Mouse (Mus musculus) large intestine, adult 2 months (tissue): ENCODE results near the gene Pira2. TPM values are rescaled to one million over a fixed set of nuclear protein-coding genes. Genes with fewer than 3 reads are reported as not detected.
"Not testable (repeated sequence)": the region's sequence is repeated elsewhere in the genome, so short reads cannot be mapped to it uniquely, and the experiment has no call there.

Experiments
- DNase-seq: peaks from one replicate; pipeline ENCODE4 v3.0.0-alpha.2; 2012; ENCODE audit warnings: low read depth, low spot score
- WGBS: fragments of 180-500 bp; shearing (Covaris S2); methylation state at CpG from one replicate; pipeline ENCODE4 v1.1.7; 2018; 5-methylcytosine and 5-hydroxymethylcytosine counted together
- polyA plus RNA-seq: library from polyadenylated mRNA; depleted of rRNA; stranded (reverse); fragments of >200 nt; gene quantifications from 2 replicates; pipeline ENCODE4 v1.2.3, GENCODE M21; 2012; rRNA removed

Pira2 gene
- 0.48 and 0.51 TPM in 2 replicates for polyA plus RNA-seq

DNA sequence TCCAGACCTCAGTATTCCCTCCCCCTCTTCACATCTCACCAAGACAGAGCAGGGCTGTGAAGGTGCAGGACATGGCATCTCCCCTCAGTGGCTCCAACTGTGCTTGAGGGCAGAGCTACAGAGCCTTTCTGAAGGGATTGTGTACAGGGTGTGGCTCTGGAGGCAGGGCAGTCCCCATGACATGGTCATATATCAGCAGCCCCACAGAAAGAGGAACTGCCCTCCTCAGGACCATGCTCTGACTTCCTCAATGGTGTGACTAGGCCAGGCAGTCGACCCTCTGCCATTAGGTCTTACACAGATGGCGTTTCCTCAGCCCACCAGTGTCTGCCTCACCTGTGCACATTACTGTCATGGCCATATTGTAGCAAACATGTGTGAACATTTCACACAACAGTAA is at the start of gene Pira2:
TSS of gene Pira2 (minus strand) at position 101 of the 400 bp plus-strand sequence.
- DNase-seq, result not testable (repeated sequence)
- WGBS, result no CpG with 5 or more reads among the region's 2 CpGs

GRCm38 (mm10) chr7:3875032-3875431 is 30.2 kb upstream of the Pira2 start:
- DNase-seq, result not testable (repeated sequence)
- WGBS, result no CpG with 5 or more reads among the region's 1 CpGs

DNA sequence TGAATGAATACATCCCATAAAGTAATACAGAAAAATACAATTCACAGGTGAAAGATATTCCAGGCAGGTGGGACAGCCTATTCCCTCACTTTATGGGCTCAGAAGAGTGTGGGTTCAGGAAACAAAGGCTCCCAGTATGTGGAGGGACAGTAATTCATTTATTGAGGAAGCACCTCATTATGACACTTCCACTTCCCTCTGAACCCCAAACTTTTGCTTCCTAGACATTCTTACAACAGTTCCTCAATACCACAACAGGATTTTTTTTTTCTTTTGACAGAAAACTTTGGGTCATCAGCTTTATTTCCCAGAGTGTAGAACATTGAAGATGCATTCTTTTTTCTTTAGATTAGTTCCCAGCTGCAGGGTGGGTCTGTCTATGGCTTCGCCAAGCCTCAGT is 7.0 kb downstream of the Pira2 start:
- not testable (repeated sequence) for DNase-seq
- no CpG with 5 or more reads among the region's 1 CpGs for WGBS

DNA sequence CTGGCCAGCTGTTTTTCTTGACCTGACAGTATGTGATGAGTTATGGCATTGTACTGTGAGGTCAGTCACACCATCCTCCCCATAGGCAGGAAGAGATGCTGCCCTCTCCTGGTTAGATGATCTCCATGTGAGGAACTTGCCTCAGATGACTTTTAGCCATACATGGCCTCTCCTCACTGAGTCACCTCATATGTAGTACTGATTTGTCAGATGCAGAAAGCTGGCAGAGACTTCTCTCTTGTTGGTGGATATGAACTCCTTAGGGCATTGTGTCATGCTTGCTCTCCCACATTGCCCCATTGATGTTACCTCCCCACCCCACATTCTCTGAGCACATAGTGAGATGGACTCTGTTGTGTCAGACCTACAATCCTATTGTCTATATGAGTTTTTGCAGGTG is 14.2 kb downstream of the Pira2 start:
- DNase-seq, result not testable (repeated sequence)

DNA sequence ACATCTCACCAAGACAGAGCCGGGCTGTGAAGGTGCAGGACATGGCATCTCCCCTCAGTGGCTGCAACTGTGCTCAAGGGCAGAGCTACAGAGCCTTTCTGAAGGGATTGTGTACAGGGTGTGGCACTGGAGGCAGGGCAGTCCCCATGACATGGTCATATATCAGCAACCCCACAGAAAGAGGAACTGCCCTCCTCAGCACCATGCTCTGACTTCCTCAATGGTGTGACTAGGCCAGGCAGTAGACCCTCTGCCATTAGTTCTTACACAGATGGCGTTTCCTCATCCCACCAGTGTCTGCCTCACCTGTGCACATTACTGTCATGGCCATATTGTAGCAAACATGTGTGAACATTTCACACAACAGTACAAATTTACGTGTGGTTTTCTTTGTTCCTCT is 19.3 kb downstream of the Pira2 start, which contains the start of gene Gm15448:
TSS of gene Gm15448 (minus strand) at position 89 of the 400 bp plus-strand sequence.
- WGBS, result 25% methylated on average over 1 of the region's 3 CpGs
- DNase-seq, result not testable (repeated sequence)

DNA sequence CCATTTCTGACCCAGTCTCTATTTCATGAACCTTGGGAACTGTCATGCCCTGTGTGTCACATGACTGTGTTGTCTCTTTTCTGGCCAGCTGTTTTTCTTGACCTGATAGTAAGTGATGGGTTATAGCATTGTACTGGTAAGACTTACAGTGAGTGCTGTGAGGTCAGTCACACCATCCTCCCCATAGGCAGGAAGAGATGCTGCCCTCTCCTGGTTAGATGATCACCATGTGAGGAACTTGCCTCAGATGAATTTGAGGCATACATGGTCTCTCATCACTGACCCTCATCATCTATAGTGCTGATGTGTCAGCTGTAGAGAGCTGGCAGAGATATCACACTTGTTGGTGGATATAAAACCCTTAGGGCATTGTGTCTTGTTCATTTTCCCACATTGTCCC is 32.9 kb downstream of the Pira2 start:
- not testable (repeated sequence) for DNase-seq

- DNase-seq, result not testable (repeated sequence)
- WGBS, result 73% methylated on average over 4 of the region's 4 CpGs
These were observed 41.9 kb downstream of the Pira2 start for GRCm38 (mm10) chr7:3802935-3803334.

- WGBS, result 64% methylated on average over 3 of the region's 3 CpGs
- not testable (repeated sequence) for DNase-seq
These were observed 44.9 kb downstream of the Pira2 start for GRCm38 (mm10) chr7:3799940-3800339.

GRCm38 (mm10) chr7:3796286-3796685 is 48.6 kb downstream of the Pira2 start:
- DNase-seq, result not testable (repeated sequence)

Other genes starting within 250 kb of the Pira2 start
- gene Oscar, start 228.9 kb downstream of the Pira2 start, polyA plus RNA-seq, result 0.05 and 0.24 TPM in 2 replicates
- 386 and 407 TPM in 2 replicates for gene Ndufa3, start 227.7 kb downstream of the Pira2 start, polyA plus RNA-seq
- gene Tfpt, start 215.1 kb downstream of the Pira2 start, polyA plus RNA-seq, result 7.8 and 9.0 TPM in 2 replicates
- 27.6 and 28.5 TPM in 2 replicates for gene Prpf31, start 215.1 kb downstream of the Pira2 start, polyA plus RNA-seq
- gene Cnot3, start 199.8 kb downstream of the Pira2 start, polyA plus RNA-seq, result 63.0 and 68.0 TPM in 2 replicates
- gene Leng1, start 179.2 kb downstream of the Pira2 start, polyA plus RNA-seq, result 6.5 and 7.4 TPM in 2 replicates
- gene Tmc4, start 167.5 kb downstream of the Pira2 start, polyA plus RNA-seq, result 223 and 306 TPM in 2 replicates
- gene Tsen34, start 152.2 kb downstream of the Pira2 start, polyA plus RNA-seq, result 71.6 and 77.5 TPM in 2 replicates
- gene Mboat7, start 151.5 kb downstream of the Pira2 start, polyA plus RNA-seq, result 41.4 and 49.5 TPM in 2 replicates
- 1,977 and 2,102 TPM in 2 replicates for gene Rps9, start 141.1 kb downstream of the Pira2 start, polyA plus RNA-seq
- gene Pirb, start 124.7 kb downstream of the Pira2 start, polyA plus RNA-seq, result 6.8 and 12.0 TPM in 2 replicates
- gene Gm15448, start 19.4 kb downstream of the Pira2 start, polyA plus RNA-seq, result 0.14 and 0.26 TPM in 2 replicates
- 0.20 and 0.44 TPM in 2 replicates for gene Gm14548, start 53.1 kb upstream of the Pira2 start, polyA plus RNA-seq
- gene Lilra6, start 70.5 kb upstream of the Pira2 start, polyA plus RNA-seq, result 0.32 and 0.49 TPM in 2 replicates
- gene Lair1, start 218.2 kb upstream of the Pira2 start, polyA plus RNA-seq, result 5.0 and 8.3 TPM in 2 replicates